Mouse (Mus musculus) G1E (cell line): ENCODE measurements around the gene Hax1. TPM values are rescaled to one million over a fixed set of nuclear protein-coding genes. Genes with fewer than 3 reads are reported as not detected.

Experiments
- ATAC-seq: 2 replicates; pipeline ENCODE4 v1.8.0; 2016; ENCODE audit warnings: mild to moderate bottlenecking; ENCODE audit not compliant: insufficient number of reproducible peaks, poor library complexity, low FRiP score, severe bottlenecking; ENCODE audit errors: extremely low read depth
- DNase-seq: peaks from one replicate; pipeline ENCODE4 v3.0.0; 2012; ENCODE audit warnings: low spot score
- H3K27me3 ChIP-seq: 2 replicates; pipeline ENCODE4 v1.6.1; 2012; ENCODE audit warnings: mild to moderate bottlenecking, low read length, inconsistent platforms; ENCODE audit not compliant: insufficient read depth
- H3K36me3 ChIP-seq: replicated peaks from 2 replicates; pipeline ENCODE3; 2012; ENCODE audit warnings: mild to moderate bottlenecking, inconsistent platforms
- H3K4me1 ChIP-seq: 2 replicates; pipeline ENCODE4 v1.6.1; 2012; ENCODE audit warnings: low read depth, low read length, inconsistent platforms, mixed read lengths; ENCODE audit not compliant: insufficient read depth
- H3K4me3 ChIP-seq: 2 replicates; pipeline ENCODE4 v1.5.1; 2012; ENCODE audit warnings: low read depth, mild to moderate bottlenecking, inconsistent platforms, low read length, moderate library complexity, mixed read lengths
- H3K9me3 ChIP-seq: replicated peaks from 2 replicates; pipeline ENCODE4 v1.6.1; 2012; ENCODE audit warnings: inconsistent platforms
- CTCF ChIP-seq: IDR thresholded peaks from 2 replicates; pipeline ENCODE4 v1.5.1; 2012; ENCODE audit warnings: low read depth, low read length, inconsistent platforms, mixed read lengths
- GATA1 ChIP-seq: IDR thresholded peaks from 2 replicates; pipeline ENCODE4 v1.6.1; 2012; ENCODE audit warnings: borderline replicate concordance, low read length, inconsistent platforms, mixed read lengths
- GATA2 ChIP-seq: IDR thresholded peaks from 2 replicates; pipeline ENCODE4 v1.6.1; 2012; ENCODE audit warnings: low read depth, low read length, inconsistent platforms, borderline replicate concordance
- POLR2AphosphoS5 ChIP-seq: IDR thresholded peaks from 2 replicates; pipeline ENCODE4 v1.6.1; 2012; ENCODE audit warnings: low read depth, low read length, inconsistent platforms; ENCODE audit not compliant: insufficient replicate concordance
- TAL1 ChIP-seq: conservative IDR thresholded peaks from 2 replicates; pipeline ENCODE4 v1.6.1; 2012; ENCODE audit warnings: low read depth, low read length, inconsistent platforms, mixed read lengths
- polyA plus RNA-seq: library from polyadenylated mRNA; stranded (reverse); fragments of >175 nt; gene quantifications from 2 replicates; pipeline ENCODE4 v1.2.3, GENCODE M21; 2012
- total RNA-seq, 2 experiments: library from RNA; stranded (forward) in 1 of 2; stranded (reverse) in 1 of 2; fragments of 200-1000 nt in 1 of 2; fragments of >200 nt in 1 of 2; fragmentation: Nextera tagmentation in 1 of 2; gene quantifications; 2 replicates each; pipeline ENCODE4 v1.2.3; 2014 to 2017

The Hax1 gene
- total and polyA plus RNA-seq, 3 experiments: 53.7 to 173 (median 100) TPM

DNA sequence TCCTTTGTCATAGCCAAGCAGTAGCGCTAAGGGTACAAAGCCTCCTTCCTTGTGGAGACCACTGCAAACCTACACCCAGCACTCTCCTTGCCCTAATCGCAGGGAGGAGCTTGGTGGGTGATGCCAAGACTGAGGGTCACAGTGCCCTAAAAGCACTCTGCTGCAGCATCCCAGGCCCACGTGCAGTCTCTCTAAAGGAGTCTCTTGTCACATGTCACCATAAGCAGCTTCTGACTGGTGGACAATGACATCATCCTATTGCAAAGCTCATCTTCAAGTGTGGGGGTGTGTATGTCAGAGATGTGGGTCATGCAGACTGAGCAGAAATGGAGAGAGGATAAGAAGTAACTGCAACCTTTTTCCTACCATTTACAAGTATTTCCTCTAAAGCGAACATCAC is 39.1 kb downstream of the Hax1 start:
- H3K9me3 ChIP-seq: no peaks in the 10 kb centered on the region
- no peaks in the 10 kb centered on the region for H3K36me3 ChIP-seq
- DNase-seq (no peak), ATAC-seq (no peak)
- H3K27me3 ChIP-seq: peaks cover 44% of the 10 kb centered on the region
- no peak overlapping the region for H3K4me3 ChIP-seq
- TF ChIP-seq GATA2 (no peak), POLR2AphosphoS5 (no peak), GATA1 (no peak)
- no peaks in the 10 kb centered on the region; the same call in 1 of the 2 replicates for H3K4me1 ChIP-seq

DNA sequence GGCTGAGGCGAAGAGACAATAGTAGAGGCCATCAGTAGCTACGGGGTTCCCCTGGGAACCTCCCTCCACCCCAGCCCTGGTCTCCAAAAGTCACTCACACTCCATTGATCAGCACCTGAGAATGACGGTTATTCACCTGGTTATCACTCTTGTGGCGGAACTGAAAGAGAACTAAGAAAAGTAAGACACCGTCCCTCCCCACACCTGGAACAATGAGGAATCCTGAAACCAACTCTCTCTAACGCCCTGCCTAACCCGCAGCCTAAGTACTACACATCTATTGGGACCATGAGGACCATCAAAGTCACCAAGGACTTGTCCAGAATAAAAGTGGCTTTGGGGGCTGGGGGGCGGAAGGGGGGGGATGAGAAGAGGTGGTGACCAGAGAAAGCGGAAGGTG is 40.7 kb downstream of the Hax1 start:
- H3K4me1 ChIP-seq: peaks cover 4% of the 10 kb centered on the region
- H3K27me3 ChIP-seq: peaks cover 34% of the 10 kb centered on the region
- H3K36me3 ChIP-seq: no peaks in the 10 kb centered on the region
- H3K9me3 ChIP-seq: no peaks in the 10 kb centered on the region
- H3K4me3 ChIP-seq: no peak overlapping the region
- no peak for TF ChIP-seq CTCF
- no peak for TF ChIP-seq GATA2
- no peak for TF ChIP-seq TAL1
- no peak for TF ChIP-seq GATA1
- no peak for TF ChIP-seq POLR2AphosphoS5
- ATAC-seq: no peak
- DNase-seq: no peak

DNA sequence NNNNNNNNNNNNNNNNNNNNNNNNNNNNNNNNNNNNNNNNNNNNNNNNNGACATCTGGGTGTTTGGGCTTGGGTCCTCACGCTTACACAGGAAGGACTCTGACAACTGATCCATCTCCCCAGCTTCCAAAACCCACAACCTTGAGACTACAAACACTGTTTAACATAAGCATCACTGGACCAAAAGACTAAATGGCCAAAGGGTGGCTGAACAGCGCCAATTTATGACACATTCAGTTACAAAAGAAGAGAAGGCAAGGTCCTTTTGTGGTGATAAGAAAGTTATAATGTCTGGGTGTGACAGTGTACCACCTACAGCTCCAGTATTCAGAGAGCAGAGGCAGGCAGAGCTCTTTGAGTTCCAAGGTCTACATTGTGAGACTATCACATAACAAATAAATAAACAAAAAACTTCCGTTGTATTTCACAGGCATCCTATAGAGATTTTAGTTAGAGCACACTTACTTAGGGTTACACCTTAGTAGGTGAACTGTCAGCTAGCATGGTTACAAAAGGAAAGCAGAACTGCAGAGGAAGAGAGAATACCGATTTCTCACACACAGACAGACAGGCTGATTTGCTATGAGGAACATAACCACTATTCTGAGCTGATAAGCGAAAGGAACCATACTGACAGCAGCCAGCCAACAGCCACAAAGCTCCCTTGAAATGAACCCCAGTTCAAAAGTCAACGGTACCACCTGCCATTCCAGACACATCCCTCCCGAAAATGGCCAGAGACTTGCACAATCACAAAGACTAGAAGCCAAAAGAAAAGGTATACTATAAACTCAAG is 42.2 kb downstream of the Hax1 start:
- DNase-seq (no peak), ATAC-seq (no peak)
- Histone ChIP-seq H3K4me3 (no peak overlapping the region), H3K27me3 (peaks cover 26% of the 10 kb centered on the region), H3K9me3 (no peaks in the 10 kb centered on the region), H3K4me1 (peaks cover 4% of the 10 kb centered on the region), H3K36me3 (no peaks in the 10 kb centered on the region)
- TF ChIP-seq GATA2: no peak
- TF ChIP-seq CTCF: no peak
- TF ChIP-seq TAL1: no peak
- TF ChIP-seq GATA1: no peak
- TF ChIP-seq POLR2AphosphoS5: no peak

DNA sequence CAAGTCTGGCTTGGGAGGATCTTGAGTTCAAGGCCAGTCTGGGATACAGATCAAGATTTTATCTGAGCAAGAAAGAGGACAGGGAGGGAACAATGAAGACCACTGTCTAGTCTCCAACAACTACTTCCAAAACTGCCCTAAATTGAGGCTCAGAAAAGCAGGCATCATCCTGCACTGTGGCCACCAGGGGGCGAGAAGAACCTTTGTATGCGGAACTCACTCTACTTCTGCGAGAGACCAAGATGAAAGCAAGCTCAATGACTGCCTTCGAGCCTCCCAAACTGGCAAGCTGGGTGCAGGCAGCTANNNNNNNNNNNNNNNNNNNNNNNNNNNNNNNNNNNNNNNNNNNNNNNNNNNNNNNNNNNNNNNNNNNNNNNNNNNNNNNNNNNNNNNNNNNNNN is 45.2 kb downstream of the Hax1 start:
- no peaks in the 10 kb centered on the region for H3K9me3 ChIP-seq
- peaks cover 26% of the 10 kb centered on the region for H3K27me3 ChIP-seq
- H3K36me3 ChIP-seq: no peaks in the 10 kb centered on the region
- H3K4me3 ChIP-seq: no peak overlapping the region
- DNase-seq: peak; percentile 58
- TF ChIP-seq CTCF (peak; percentile 84), POLR2AphosphoS5 (no peak)
- ATAC-seq: peak; percentile 34; the same call in 1 of the 2 replicates
- peaks cover 4% of the 10 kb centered on the region for H3K4me1 ChIP-seq

DNA sequence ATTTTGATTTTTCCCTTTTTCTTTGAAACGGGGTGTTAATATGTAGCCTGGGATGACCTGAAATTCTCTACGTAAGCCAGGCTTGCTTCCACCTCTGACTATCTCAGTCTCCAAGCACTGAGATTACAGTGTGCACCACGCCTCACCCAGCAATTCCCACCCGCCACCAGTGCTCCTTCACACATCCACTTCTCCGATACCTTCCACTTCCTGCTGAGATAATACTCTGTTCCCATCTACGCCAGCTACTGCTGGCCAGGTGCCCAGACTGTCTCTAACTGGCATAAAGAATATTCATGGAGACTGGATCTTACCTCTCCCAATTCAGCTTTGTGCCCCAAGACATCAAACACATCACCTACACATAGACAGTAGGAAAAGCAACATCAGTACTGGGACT is 49.9 kb downstream of the Hax1 start:
- Histone ChIP-seq H3K36me3 (no peaks in the 10 kb centered on the region), H3K4me1 (peaks cover 2% of the 10 kb centered on the region), H3K27me3 (peaks cover 30% of the 10 kb centered on the region), H3K4me3 (no peak overlapping the region), H3K9me3 (no peaks in the 10 kb centered on the region)
- TF ChIP-seq TAL1: no peak
- no peak for TF ChIP-seq CTCF
- TF ChIP-seq POLR2AphosphoS5: no peak
- TF ChIP-seq GATA2: no peak
- no peak for TF ChIP-seq GATA1
- no peak for ATAC-seq
- no peak for DNase-seq

DNA sequence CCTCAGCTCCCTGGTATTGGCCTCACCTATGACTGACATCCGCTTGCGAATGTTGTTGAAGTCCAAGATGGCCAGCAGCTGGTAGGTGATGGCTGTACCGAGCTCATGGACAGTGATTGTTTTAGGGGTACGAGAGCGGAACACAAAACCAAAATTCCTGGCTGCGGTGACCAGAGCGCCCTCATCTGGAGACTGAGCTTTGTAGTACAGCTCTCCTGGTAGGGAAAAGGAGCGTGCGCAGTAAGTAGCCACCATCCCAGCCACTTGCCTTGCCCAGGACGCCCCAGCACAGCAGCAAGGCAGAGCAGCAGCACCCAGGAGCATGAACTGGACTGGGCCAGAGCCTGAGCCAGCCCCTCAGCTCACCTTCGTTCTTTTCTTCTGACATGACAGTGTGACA is 50.6 kb downstream of the Hax1 start:
- Histone ChIP-seq H3K4me3 (no peak overlapping the region), H3K27me3 (peaks cover 30% of the 10 kb centered on the region), H3K9me3 (no peaks in the 10 kb centered on the region), H3K4me1 (no peaks in the 10 kb centered on the region), H3K36me3 (no peaks in the 10 kb centered on the region)
- DNase-seq: no peak
- TF ChIP-seq CTCF (no peak), TAL1 (no peak), GATA2 (no peak), GATA1 (no peak), POLR2AphosphoS5 (no peak)
- ATAC-seq: no peak

Other genes with a start within 250 kb of the Hax1 start
- gene Chrnb2, start 234.1 kb downstream of the Hax1 start, total RNA-seq (2014; fragmentation: Nextera tagmentation): 2.0 and 2.2 TPM in 2 replicates
- gene Chrnb2, start 234.1 kb downstream of the Hax1 start, total RNA-seq (2017): 1.2 and 1.3 TPM in 2 replicates
- 0.14 and 0.23 TPM in 2 replicates for gene Chrnb2, start 234.1 kb downstream of the Hax1 start, polyA plus RNA-seq
- 106 and 131 TPM in 2 replicates for gene Ube2q1, start 225.2 kb downstream of the Hax1 start, total RNA-seq (2014; fragmentation: Nextera tagmentation)
- 133 and 134 TPM in 2 replicates for gene Ube2q1, start 225.2 kb downstream of the Hax1 start, total RNA-seq (2017)
- gene Ube2q1, start 225.2 kb downstream of the Hax1 start, polyA plus RNA-seq: 44.3 and 65.9 TPM in 2 replicates
- gene She, start 167.4 kb downstream of the Hax1 start, total RNA-seq (2014; fragmentation: Nextera tagmentation): not detected in 2 replicates
- 0.17 TPM in 1 of 2 replicates, not detected in the other for gene She, start 167.4 kb downstream of the Hax1 start, total RNA-seq (2017)
- gene She, start 167.4 kb downstream of the Hax1 start, polyA plus RNA-seq: not detected in 2 replicates
- gene Il6ra, start 85.6 kb downstream of the Hax1 start, total RNA-seq (2014; fragmentation: Nextera tagmentation): not detected in 2 replicates
- under 0.01 and 0.06 TPM in 2 replicates for gene Il6ra, start 85.6 kb downstream of the Hax1 start, total RNA-seq (2017)
- not detected in 2 replicates for gene Il6ra, start 85.6 kb downstream of the Hax1 start, polyA plus RNA-seq
- not detected in 2 replicates for gene Atp8b2, start 35.3 kb downstream of the Hax1 start, total RNA-seq (2014; fragmentation: Nextera tagmentation)
- 0.35 and 0.66 TPM in 2 replicates for gene Atp8b2, start 35.3 kb downstream of the Hax1 start, total RNA-seq (2017)
- 0.02 and 0.04 TPM in 2 replicates for gene Atp8b2, start 35.3 kb downstream of the Hax1 start, polyA plus RNA-seq
- 77.6 and 84.3 TPM in 2 replicates for gene 4933434E20Rik, start 52.9 kb upstream of the Hax1 start, total RNA-seq (2014; fragmentation: Nextera tagmentation)
- 83.1 and 96.2 TPM in 2 replicates for gene 4933434E20Rik, start 52.9 kb upstream of the Hax1 start, total RNA-seq (2017)
- gene 4933434E20Rik, start 52.9 kb upstream of the Hax1 start, polyA plus RNA-seq: 6.8 and 22.4 TPM in 2 replicates
- gene Ubap2l, start 53.8 kb upstream of the Hax1 start, total RNA-seq (2014; fragmentation: Nextera tagmentation): 353 and 407 TPM in 2 replicates
- gene Ubap2l, start 53.8 kb upstream of the Hax1 start, total RNA-seq (2017): 150 and 193 TPM in 2 replicates
- 145 and 160 TPM in 2 replicates for gene Ubap2l, start 53.8 kb upstream of the Hax1 start, polyA plus RNA-seq
- gene Tpm3, start 73.9 kb upstream of the Hax1 start, total RNA-seq (2014; fragmentation: Nextera tagmentation): 161 and 215 TPM in 2 replicates
- 342 and 425 TPM in 2 replicates for gene Tpm3, start 73.9 kb upstream of the Hax1 start, total RNA-seq (2017)
- 280 and 287 TPM in 2 replicates for gene Tpm3, start 73.9 kb upstream of the Hax1 start, polyA plus RNA-seq
- gene Nup210l, start 105.4 kb upstream of the Hax1 start, total RNA-seq (2014; fragmentation: Nextera tagmentation): 0.15 and 0.29 TPM in 2 replicates
- 0.12 and 0.22 TPM in 2 replicates for gene Nup210l, start 105.4 kb upstream of the Hax1 start, total RNA-seq (2017)
- not detected in 2 replicates for gene Nup210l, start 105.4 kb upstream of the Hax1 start, polyA plus RNA-seq
- 2,953 and 3,131 TPM in 2 replicates for gene Rps27, start 214.9 kb upstream of the Hax1 start, total RNA-seq (2014; fragmentation: Nextera tagmentation)
- gene Rps27, start 214.9 kb upstream of the Hax1 start, total RNA-seq (2017): 4,851 and 5,028 TPM in 2 replicates
- gene Rps27, start 214.9 kb upstream of the Hax1 start, polyA plus RNA-seq: 231 and 309 TPM in 2 replicates
- gene Rab13, start 214.9 kb upstream of the Hax1 start, total RNA-seq (2014; fragmentation: Nextera tagmentation): 1.3 TPM in 1 of 2 replicates, not detected in the other
- 5.1 and 6.1 TPM in 2 replicates for gene Rab13, start 214.9 kb upstream of the Hax1 start, total RNA-seq (2017)
- gene Rab13, start 214.9 kb upstream of the Hax1 start, polyA plus RNA-seq: 2.4 and 2.7 TPM in 2 replicates
- gene Jtb, start 232.8 kb upstream of the Hax1 start, total RNA-seq (2014; fragmentation: Nextera tagmentation): 23.9 and 38.8 TPM in 2 replicates
- 40.9 and 44.5 TPM in 2 replicates for gene Jtb, start 232.8 kb upstream of the Hax1 start, total RNA-seq (2017)
- gene Jtb, start 232.8 kb upstream of the Hax1 start, polyA plus RNA-seq: 73.6 and 98.7 TPM in 2 replicates
- not detected in 2 replicates for gene Creb3l4, start 244.7 kb upstream of the Hax1 start, total RNA-seq (2014; fragmentation: Nextera tagmentation)
- gene Creb3l4, start 244.7 kb upstream of the Hax1 start, total RNA-seq (2017): 0.16 TPM in 1 of 2 replicates, not detected in the other
- gene Creb3l4, start 244.7 kb upstream of the Hax1 start, polyA plus RNA-seq: not detected in 2 replicates
- gene Slc39a1, start 249.4 kb upstream of the Hax1 start, total RNA-seq (2014; fragmentation: Nextera tagmentation): 31.8 and 35.8 TPM in 2 replicates
- gene Slc39a1, start 249.4 kb upstream of the Hax1 start, total RNA-seq (2017): 38.0 and 42.7 TPM in 2 replicates
- gene Slc39a1, start 249.4 kb upstream of the Hax1 start, polyA plus RNA-seq: 14.0 and 15.6 TPM in 2 replicates